Mouse (Mus musculus): ENCODE measurements around the gene Cdx2.

Cdx2 gene

DNA sequence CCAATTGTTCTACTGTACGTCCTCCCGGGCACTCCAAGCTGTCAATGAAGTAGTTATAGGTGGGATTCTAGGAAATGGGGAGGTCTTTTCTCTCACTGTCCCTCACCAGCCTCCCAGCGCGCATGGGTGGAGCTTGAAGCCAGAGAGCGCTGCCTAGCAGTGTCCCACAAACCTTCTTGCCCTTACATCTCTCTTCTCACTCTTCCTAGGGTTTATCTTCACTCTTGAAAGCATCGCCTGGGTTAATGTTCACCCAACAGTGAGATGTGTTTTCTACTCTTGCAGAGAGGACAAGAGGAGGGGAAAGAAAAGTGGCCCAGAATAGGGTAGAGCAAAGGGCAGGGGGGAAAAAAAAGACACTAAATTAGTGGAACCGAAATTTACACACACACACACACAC lies 10.3 kb upstream of the Cdx2 start:
- DNase-seq (ENCODE audit: low read depth, low spot score) = no peak

DNA sequence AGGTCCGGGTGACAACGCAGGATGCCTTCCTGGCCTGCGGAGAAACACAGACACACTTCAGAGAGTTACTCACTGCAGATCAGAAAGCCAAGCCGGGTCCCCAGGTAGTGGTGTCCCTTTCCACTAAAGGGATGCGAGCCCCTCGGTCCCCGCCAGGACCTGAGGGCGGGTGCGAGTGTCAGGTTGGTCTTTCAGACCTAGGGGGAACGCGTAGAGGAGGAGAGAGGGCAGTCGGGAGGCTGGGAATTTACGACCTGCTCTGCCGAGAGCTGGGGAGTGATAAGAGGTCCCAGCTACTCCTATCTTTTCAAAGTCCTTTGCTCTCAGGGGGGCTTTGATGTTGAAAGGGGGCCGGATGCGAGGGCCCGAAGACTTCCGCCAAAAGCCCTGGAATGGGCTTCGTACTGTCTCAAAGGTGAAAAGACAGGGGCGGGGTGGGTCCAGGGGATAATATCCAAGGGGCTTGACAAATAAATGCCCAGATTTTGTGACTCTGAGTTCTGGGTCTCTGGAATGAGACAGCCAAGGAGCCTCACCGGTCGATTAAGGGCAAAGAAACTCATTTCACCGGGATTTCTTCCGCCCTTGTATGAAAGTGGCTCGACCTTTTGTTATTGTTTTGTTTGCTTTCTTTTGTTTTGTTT lies 8.5 kb upstream of the Cdx2 start:
- DNase-seq (ENCODE audit: low read depth, low spot score) = no peak

DNA sequence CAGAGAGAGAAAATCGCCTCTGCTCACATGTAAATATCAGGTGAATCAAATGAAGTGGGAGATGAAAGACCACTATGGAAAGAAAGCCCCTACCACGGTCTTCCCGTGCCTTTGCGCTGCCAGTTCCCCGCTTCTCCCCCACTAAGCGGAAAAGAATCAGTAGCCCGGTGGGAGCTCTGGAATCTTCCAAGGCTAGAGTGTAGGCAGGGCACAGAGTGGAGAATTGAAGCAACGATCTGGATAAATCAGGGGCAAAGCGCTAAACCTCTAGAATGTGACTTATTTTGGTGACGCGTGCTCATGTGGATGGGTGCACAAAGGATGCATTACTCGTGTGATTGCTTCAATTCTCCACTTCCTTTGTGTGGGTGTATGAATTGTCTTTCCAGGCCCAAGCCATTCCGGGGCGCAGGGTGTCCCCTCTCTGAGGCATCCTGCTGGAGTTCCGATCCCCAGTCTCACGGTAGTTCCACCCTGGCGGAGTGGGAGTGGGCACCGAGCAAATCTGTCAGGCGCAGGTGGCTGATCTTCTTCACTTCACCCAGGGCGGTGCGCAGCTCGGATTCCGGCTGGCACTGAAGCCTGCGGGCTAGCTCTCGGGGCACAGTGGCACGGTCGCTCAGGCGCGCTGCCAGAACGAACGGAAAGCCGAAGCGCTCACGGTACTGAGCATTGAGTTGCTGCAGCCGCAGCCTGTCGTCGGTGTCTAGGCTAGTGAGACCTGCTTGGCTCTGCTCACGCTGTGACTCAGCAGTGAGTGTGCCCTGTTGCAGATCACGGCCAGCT lies 7.8 kb upstream of the Cdx2 start:
- no peak for DNase-seq (ENCODE audit: low read depth, low spot score)

GRCm38 (mm10) chr5:147312830-147313685 lies 6.0 kb upstream of the Cdx2 start:
- no peak for DNase-seq (ENCODE audit: low read depth, low spot score)

- no peak for DNase-seq (ENCODE audit: low read depth, low spot score)
Measured at GRCm38 (mm10) chr5:147309786-147310185, 2.7 kb upstream of the Cdx2 start.

DNA sequence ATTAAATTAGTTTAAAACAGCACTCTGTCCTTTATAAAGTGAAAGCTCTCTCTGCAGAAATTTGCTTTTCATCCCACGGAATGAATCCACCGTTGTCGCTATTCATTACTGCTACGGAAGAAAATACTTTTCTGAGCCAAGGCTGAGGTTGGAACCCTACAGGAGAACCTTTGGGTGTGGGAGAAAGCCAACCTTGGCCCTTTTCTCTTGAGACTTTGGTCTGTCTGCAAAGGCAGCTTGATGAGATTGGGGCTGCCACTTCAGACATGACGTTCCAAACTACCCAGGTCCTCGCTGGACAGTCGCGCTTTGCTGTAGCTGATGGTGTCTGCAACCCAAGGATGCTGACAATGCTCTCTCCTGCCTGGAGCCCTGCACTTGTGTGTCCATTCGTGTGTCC lies 1.4 kb upstream of the Cdx2 start:
- no peak for DNase-seq (ENCODE audit: low read depth, low spot score)

- no peak for DNase-seq (ENCODE audit: low read depth, low spot score)
Measured at GRCm38 (mm10) chr5:147307398-147307785, 322 bp upstream of the Cdx2 start.

DNA sequence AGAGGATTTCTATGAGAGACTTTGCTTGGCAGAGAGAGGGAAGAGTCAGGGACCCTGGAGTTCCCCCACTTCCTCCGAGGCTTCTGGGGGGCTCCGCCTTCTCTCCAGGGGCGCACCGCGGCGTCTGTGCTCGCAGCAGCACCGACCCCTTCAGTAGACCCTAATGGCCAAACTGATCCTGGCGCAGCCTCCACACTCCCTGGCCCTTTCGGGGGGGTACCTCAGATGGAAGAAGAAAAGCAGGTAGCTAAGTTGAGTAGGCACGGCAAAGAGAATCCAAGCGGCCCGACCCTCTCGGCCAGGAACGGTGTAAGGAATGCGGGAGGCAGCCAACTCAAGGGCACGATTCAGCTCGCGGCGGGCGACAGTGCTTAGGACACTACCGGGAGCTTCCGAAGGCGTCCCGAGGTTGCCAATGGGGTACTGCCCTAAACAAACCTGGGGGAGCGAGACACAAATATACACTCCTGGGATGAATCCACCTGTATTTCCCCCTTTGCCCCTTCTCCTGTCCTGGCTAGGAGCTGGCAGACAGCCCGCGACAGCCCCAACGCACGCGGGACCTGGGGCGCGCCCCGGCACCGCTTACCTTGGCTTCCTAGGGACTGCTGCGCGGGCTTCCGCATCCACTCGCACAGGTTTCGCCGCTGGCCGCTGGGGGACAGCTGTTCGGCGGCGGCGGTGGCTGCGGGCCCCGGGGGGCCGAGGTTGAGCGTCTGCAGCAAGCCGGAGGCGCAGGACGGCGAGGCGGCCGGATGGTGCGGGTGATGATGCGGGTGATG lies 1.0 kb downstream of the Cdx2 start:
- no peak for DNase-seq (ENCODE audit: low read depth, low spot score)

GRCm38 (mm10) chr5:147305166-147305565 lies 1.9 kb downstream of the Cdx2 start:
- DNase-seq (ENCODE audit: low read depth, low spot score) = no peak

GRCm38 (mm10) chr5:147304276-147305155 lies 2.6 kb downstream of the Cdx2 start:
- no peak for DNase-seq (ENCODE audit: low read depth, low spot score)

GRCm38 (mm10) chr5:147302746-147303400 lies 4.2 kb downstream of the Cdx2 start:
- DNase-seq (ENCODE audit: low read depth, low spot score) = no peak

DNA sequence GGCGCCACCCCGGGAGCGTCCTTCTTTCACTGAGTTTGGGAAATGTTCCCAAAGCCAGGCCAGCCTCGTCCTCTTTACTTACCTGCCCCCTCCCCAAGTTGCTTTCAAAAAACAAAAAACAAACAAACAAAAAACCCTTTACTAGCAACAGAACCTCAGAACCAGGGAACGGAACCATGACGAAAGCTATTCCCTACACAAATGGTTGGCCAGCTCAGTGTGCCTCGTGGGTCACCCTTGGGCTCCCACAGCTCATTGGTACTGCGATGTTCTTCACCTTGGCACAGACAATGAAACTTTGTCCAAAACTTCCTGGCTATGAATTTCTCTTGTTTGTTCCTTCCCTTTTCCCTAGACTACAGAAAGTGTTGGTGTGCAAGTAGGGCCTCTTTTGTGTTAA lies 4.9 kb downstream of the Cdx2 start:
- no peak for DNase-seq (ENCODE audit: low read depth, low spot score)

GRCm38 (mm10) chr5:147301781-147302070 lies 5.3 kb downstream of the Cdx2 start:
- no peak for DNase-seq (ENCODE audit: low read depth, low spot score)

- DNase-seq (ENCODE audit: low read depth, low spot score) = no peak
Measured at GRCm38 (mm10) chr5:147300917-147301780, 5.9 kb downstream of the Cdx2 start.

- no peak for DNase-seq (ENCODE audit: low read depth, low spot score)
Measured at GRCm38 (mm10) chr5:147300001-147300363, 7.1 kb downstream of the Cdx2 start.

DNA sequence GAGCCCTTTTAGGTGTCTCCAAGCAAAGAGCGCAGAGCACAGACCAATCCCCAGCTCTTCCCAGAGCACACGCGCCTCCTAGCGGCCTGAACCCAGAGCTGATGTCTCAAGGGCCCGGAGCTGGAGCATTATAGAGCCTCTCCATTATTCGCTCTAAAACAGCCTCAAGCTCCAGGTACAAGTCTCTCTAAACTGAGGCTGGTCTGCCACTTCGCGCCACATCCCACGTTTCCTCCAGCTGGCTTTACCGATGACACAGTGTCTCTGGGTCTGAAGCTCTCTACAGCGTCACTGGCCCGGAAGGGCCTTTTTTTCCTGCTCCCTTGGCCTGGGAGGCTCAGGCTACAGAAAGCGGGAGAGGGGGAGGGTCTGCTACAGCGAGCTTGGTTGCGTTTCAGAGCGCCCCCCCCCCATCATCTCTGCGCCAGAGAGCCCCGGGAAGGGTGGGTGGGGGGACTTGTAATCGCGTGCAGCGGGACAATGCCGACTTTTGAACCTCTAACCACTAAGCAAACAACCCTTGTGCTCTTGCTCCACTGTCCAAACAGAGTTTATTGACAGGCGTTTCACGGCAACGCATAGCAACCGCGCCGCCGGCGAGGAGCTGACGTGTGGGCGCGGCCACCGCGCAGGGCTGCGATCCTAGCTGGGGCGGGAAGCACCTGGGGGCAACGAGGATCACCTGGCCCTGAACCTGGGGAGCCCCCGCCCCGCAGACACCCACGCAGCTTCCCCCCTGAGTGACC lies 7.6 kb downstream of the Cdx2 start:
- no peak for DNase-seq (ENCODE audit: low read depth, low spot score)

GRCm38 (mm10) chr5:147297249-147297648 lies 9.8 kb downstream of the Cdx2 start:
- DNase-seq (ENCODE audit: low read depth, low spot score) = no peak

- DNase-seq (ENCODE audit: low read depth, low spot score) = no peak
Measured at GRCm38 (mm10) chr5:147294121-147294520, 12.9 kb downstream of the Cdx2 start.
